Mouse (Mus musculus): ENCODE measurements around the gene Lmna. TPM values are rescaled to one million over a fixed set of nuclear protein-coding genes. Genes with fewer than 3 reads are reported as not detected.

Lmna gene
- polyA plus RNA-seq, 1 experiment from 2014 or later = 59.7 TPM

GRCm38 (mm10) chr3:88533706-88534105 is 23.9 kb upstream of the Lmna start:
- Histone ChIP-seq H3K36me3 (ENCODE audit: control insufficient read depth, insufficient read depth, low read length) (peaks cover 25% of the 10 kb centered on the region), H3K4me1 (ENCODE audit: control insufficient read depth, insufficient read depth, low read length) (peaks cover 64% of the 10 kb centered on the region), H3K4me3 (ENCODE audit: low read depth, low read length) (peak overlapping the region; percentile 60), H3K4me2 (ENCODE audit: low read length) (peak overlapping the region; percentile 93), H3K27me3 (ENCODE audit: control insufficient read depth, insufficient read depth, low read depth, low read length) (no peaks in the 10 kb centered on the region), H3K9me3 (replicated peaks; ENCODE audit: control insufficient read depth, low read length, poor library complexity, severe bottlenecking) (no peaks in the 10 kb centered on the region), H3K27ac (ENCODE audit: low read length) (peak overlapping the region; percentile 99), H3K9ac (ENCODE audit: low read depth, low read length) (peak overlapping the region; percentile 100)
- WGBS = 0% methylated on average over 3 of the region's 5 CpGs
- no peak for ATAC-seq

- Histone ChIP-seq H3K27ac (ENCODE audit: low read length) (peak overlapping the region; percentile 99), H3K4me2 (ENCODE audit: low read length) (peak overlapping the region; percentile 93), H3K9ac (ENCODE audit: low read depth, low read length) (peak overlapping the region; percentile 100), H3K4me3 (ENCODE audit: low read depth, low read length) (peak overlapping the region; percentile 60), H3K4me1 (ENCODE audit: control insufficient read depth, insufficient read depth, low read length) (peaks cover 63% of the 10 kb centered on the region), H3K36me3 (ENCODE audit: control insufficient read depth, insufficient read depth, low read length) (peaks cover 17% of the 10 kb centered on the region), H3K9me3 (replicated peaks; ENCODE audit: control insufficient read depth, low read length, poor library complexity, severe bottlenecking) (no peaks in the 10 kb centered on the region), H3K27me3 (ENCODE audit: control insufficient read depth, insufficient read depth, low read depth, low read length) (no peaks in the 10 kb centered on the region)
- WGBS = under 1% methylated on average over 35 of the region's 40 CpGs
- ATAC-seq = peak; percentile 19
Observed at GRCm38 (mm10) chr3:88532689-88533511, 23.1 kb upstream of the Lmna start.

- Histone ChIP-seq H3K4me2 (ENCODE audit: low read length) (peak within 1 kb of the TSS; percentile 93), H3K4me3 (ENCODE audit: low read depth, low read length) (peak within 1 kb of the TSS; percentile 60), H3K9me3 (replicated peaks; ENCODE audit: control insufficient read depth, low read length, poor library complexity, severe bottlenecking) (no peaks in the 10 kb centered on the region), H3K9ac (ENCODE audit: low read depth, low read length) (peak within 1 kb of the TSS; percentile 100), H3K36me3 (ENCODE audit: control insufficient read depth, insufficient read depth, low read length) (peaks cover 12% of the 10 kb centered on the region), H3K27ac (ENCODE audit: low read length) (peak within 1 kb of the TSS; percentile 99), H3K4me1 (ENCODE audit: control insufficient read depth, insufficient read depth, low read length) (peaks cover 64% of the 10 kb centered on the region), H3K27me3 (ENCODE audit: control insufficient read depth, insufficient read depth, low read depth, low read length) (no peaks in the 10 kb centered on the region)
- no peak for ATAC-seq
- WGBS = under 1% methylated on average over 18 of the region's 31 CpGs
Observed at GRCm38 (mm10) chr3:88532299-88532674, 22.5 kb upstream of the Lmna start, which contains the start of gene Mex3a. TSS of gene Mex3a (plus strand) at chr3:88532395.

- Histone ChIP-seq H3K9ac (ENCODE audit: low read depth, low read length) (peak overlapping the region; percentile 100), H3K27me3 (ENCODE audit: control insufficient read depth, insufficient read depth, low read depth, low read length) (no peaks in the 10 kb centered on the region), H3K4me3 (ENCODE audit: low read depth, low read length) (peak overlapping the region; percentile 60), H3K4me2 (ENCODE audit: low read length) (peak overlapping the region; percentile 93), H3K9me3 (replicated peaks; ENCODE audit: control insufficient read depth, low read length, poor library complexity, severe bottlenecking) (no peaks in the 10 kb centered on the region), H3K36me3 (ENCODE audit: control insufficient read depth, insufficient read depth, low read length) (peaks cover 5% of the 10 kb centered on the region), H3K27ac (ENCODE audit: low read length) (peak overlapping the region; percentile 99), H3K4me1 (ENCODE audit: control insufficient read depth, insufficient read depth, low read length) (peaks cover 61% of the 10 kb centered on the region)
- under 1% methylated on average over 53 of the region's 63 CpGs for WGBS
- peak; percentile 78 for ATAC-seq
Observed at GRCm38 (mm10) chr3:88531348-88532298, 21.9 kb upstream of the Lmna start.

GRCm38 (mm10) chr3:88530082-88530864 is 20.5 kb upstream of the Lmna start:
- H3K9ac ChIP-seq (ENCODE audit: low read depth, low read length) = peak overlapping the region; percentile 100
- peak overlapping the region; percentile 99 for H3K27ac ChIP-seq (ENCODE audit: low read length)
- peaks cover 57% of the 10 kb centered on the region for H3K4me1 ChIP-seq (ENCODE audit: control insufficient read depth, insufficient read depth, low read length)
- H3K4me2 ChIP-seq (ENCODE audit: low read length) = peak overlapping the region; percentile 93
- H3K9me3 ChIP-seq (replicated peaks; ENCODE audit: control insufficient read depth, low read length, poor library complexity, severe bottlenecking) = no peaks in the 10 kb centered on the region
- WGBS = 3% methylated on average over 11 of the region's 11 CpGs
- peak overlapping the region; percentile 60 for H3K4me3 ChIP-seq (ENCODE audit: low read depth, low read length)
- ATAC-seq = no peak
- no peaks in the 10 kb centered on the region for H3K27me3 ChIP-seq (ENCODE audit: control insufficient read depth, insufficient read depth, low read depth, low read length)
- H3K36me3 ChIP-seq (ENCODE audit: control insufficient read depth, insufficient read depth, low read length) = no peaks in the 10 kb centered on the region

GRCm38 (mm10) chr3:88529204-88530000 is 19.6 kb upstream of the Lmna start:
- H3K27ac ChIP-seq (ENCODE audit: low read length) = peak overlapping the region; percentile 99
- 8% methylated on average over 7 of the region's 7 CpGs for WGBS
- H3K36me3 ChIP-seq (ENCODE audit: control insufficient read depth, insufficient read depth, low read length) = no peaks in the 10 kb centered on the region
- no peaks in the 10 kb centered on the region for H3K9me3 ChIP-seq (replicated peaks; ENCODE audit: control insufficient read depth, low read length, poor library complexity, severe bottlenecking)
- H3K27me3 ChIP-seq (ENCODE audit: control insufficient read depth, insufficient read depth, low read depth, low read length) = no peaks in the 10 kb centered on the region
- ATAC-seq = no peak
- peak overlapping the region; percentile 100 for H3K9ac ChIP-seq (ENCODE audit: low read depth, low read length)
- peak overlapping the region; percentile 60 for H3K4me3 ChIP-seq (ENCODE audit: low read depth, low read length)
- peaks cover 49% of the 10 kb centered on the region for H3K4me1 ChIP-seq (ENCODE audit: control insufficient read depth, insufficient read depth, low read length)
- peak overlapping the region; percentile 93 for H3K4me2 ChIP-seq (ENCODE audit: low read length)

GRCm38 (mm10) chr3:88528646-88529045 is 18.9 kb upstream of the Lmna start:
- H3K9me3 ChIP-seq (replicated peaks; ENCODE audit: control insufficient read depth, low read length, poor library complexity, severe bottlenecking) = no peaks in the 10 kb centered on the region
- H3K27ac ChIP-seq (ENCODE audit: low read length) = no peak overlapping the region
- 83% methylated on average over 11 of the region's 11 CpGs for WGBS
- peaks cover 46% of the 10 kb centered on the region for H3K4me1 ChIP-seq (ENCODE audit: control insufficient read depth, insufficient read depth, low read length)
- H3K4me3 ChIP-seq (ENCODE audit: low read depth, low read length) = no peak overlapping the region
- H3K4me2 ChIP-seq (ENCODE audit: low read length) = peak overlapping the region; percentile 93; the same call in 1 of the 2 replicates
- H3K9ac ChIP-seq (ENCODE audit: low read depth, low read length) = no peak overlapping the region
- H3K36me3 ChIP-seq (ENCODE audit: control insufficient read depth, insufficient read depth, low read length) = no peaks in the 10 kb centered on the region
- no peak for ATAC-seq
- no peaks in the 10 kb centered on the region for H3K27me3 ChIP-seq (ENCODE audit: control insufficient read depth, insufficient read depth, low read depth, low read length)

GRCm38 (mm10) chr3:88527565-88527964 is 17.8 kb upstream of the Lmna start:
- Histone ChIP-seq H3K4me3 (ENCODE audit: low read depth, low read length) (peak overlapping the region; percentile 3; the same call in 1 of the 2 replicates), H3K4me1 (ENCODE audit: control insufficient read depth, insufficient read depth, low read length) (peaks cover 46% of the 10 kb centered on the region), H3K4me2 (ENCODE audit: low read length) (peak overlapping the region; percentile 44), H3K27ac (ENCODE audit: low read length) (peak overlapping the region; percentile 26; the same call in 1 of the 2 replicates), H3K36me3 (ENCODE audit: control insufficient read depth, insufficient read depth, low read length) (no peaks in the 10 kb centered on the region; the same call in 1 of the 2 replicates), H3K9me3 (replicated peaks; ENCODE audit: control insufficient read depth, low read length, poor library complexity, severe bottlenecking) (no peaks in the 10 kb centered on the region), H3K27me3 (ENCODE audit: control insufficient read depth, insufficient read depth, low read depth, low read length) (no peaks in the 10 kb centered on the region), H3K9ac (ENCODE audit: low read depth, low read length) (peak overlapping the region; percentile 58)
- no peak for ATAC-seq
- WGBS = 26% methylated on average over 8 of the region's 8 CpGs
